Mouse (Mus musculus) liver, adult 2 months (tissue): ENCODE measurements at regions not wholly inside any gene's neighbourhood (a gene's known extent, or its start where the extent isn't known, plus 50 kb on each side); places are given as distances from the start of the nearest gene placed in this dataset.

Experiments
- CTCF ChIP-seq: fragments of 200-500 bp; IDR thresholded peaks from 2 replicates; pipeline ENCODE4 v1.5.1; 2011; ENCODE audit warnings: low read depth, low read length, control low read depth
- POLR2A ChIP-seq: fragments of 200-500 bp; IDR thresholded peaks from 2 replicates; pipeline ENCODE4 v1.6.1; 2011; ENCODE audit warnings: low read length, control low read depth; ENCODE audit not compliant: insufficient read depth; ENCODE audit errors: extremely low read depth

GRCm38 (mm10) chr10:22913112-22913511 is 93.1 kb upstream of the Tcf21 start:
- no peak for TF ChIP-seq POLR2A
- no peak for TF ChIP-seq CTCF
